Mouse (Mus musculus) left cerebral cortex, postnatal 36 days (tissue): ENCODE data around the gene Phlda3. TPM values are rescaled to one million over a fixed set of nuclear protein-coding genes. Genes with fewer than 3 reads are reported as not detected.

Experiments used
- DNase-seq, 2 experiments: peaks; one replicate each; pipeline ENCODE4 v3.0.0; 2021 to 2022; ENCODE audit warnings: low spot score in 2 of 2, mixed read lengths in 1 of 2
- intact Hi-C: fragments of 180-260 bp; cut with DNase I; formaldehyde crosslinking; loops from one replicate; pipeline ENCODE4 v1.15.1; 2025
- total RNA-seq, 2 experiments: library from RNA; stranded (reverse); gene quantifications; 2 replicates each; pipeline ENCODE4 v1.2.3; 2021

Phlda3 gene
- 10 to 100 TPM; 18.2 to 28.8 TPM for total RNA-seq

GRCm38 (mm10) chr1:135765645-135766591 lies at the start of gene Phlda3:
Gene Phlda3 (plus strand): TSS chr1:135766119.
- DNase-seq = peak; percentile 53 to 71
- intact Hi-C loops = no loop called here

GRCm38 (mm10) chr1:135719486-135719885 lies 46.4 kb upstream of the Phlda3 start:
- intact Hi-C loops = loop anchor here (1.0 to 5.0 kb wide), 4 partner anchors 34 to 223 kb away; no protein-coding TSS in a partner anchor
- peak in 1 of 2 experiments; percentile 59 for DNase-seq

DNA sequence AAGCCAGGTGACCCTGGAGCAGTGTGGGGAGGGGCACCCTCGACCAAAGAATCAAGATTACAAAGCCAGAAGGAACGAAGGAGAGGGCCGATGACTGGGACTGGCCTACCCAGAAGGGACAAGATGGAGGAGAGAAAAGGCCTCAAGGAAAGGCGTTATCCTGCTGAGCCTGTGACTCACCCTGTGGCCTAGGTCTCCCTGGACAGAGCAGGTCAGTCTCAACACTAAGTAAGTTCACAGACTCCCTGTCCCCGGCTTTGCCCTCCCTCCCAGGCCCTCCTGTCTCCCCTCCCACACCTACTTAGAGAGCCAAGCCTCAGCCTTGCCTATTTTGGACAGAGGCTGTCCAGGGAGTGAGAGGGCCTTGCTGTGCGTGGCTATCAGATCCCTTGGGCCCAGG lies 45.9 kb upstream of the Phlda3 start, which contains the start of gene Csrp1:
Gene Csrp1, plus strand, starts transcription at position 79 of the 400 bp plus-strand sequence.
- intact Hi-C loops = loop anchor here (1.0 to 5.0 kb wide), 4 partner anchors 33 to 222 kb away; no protein-coding TSS in a partner anchor
- DNase-seq = no peak

DNA sequence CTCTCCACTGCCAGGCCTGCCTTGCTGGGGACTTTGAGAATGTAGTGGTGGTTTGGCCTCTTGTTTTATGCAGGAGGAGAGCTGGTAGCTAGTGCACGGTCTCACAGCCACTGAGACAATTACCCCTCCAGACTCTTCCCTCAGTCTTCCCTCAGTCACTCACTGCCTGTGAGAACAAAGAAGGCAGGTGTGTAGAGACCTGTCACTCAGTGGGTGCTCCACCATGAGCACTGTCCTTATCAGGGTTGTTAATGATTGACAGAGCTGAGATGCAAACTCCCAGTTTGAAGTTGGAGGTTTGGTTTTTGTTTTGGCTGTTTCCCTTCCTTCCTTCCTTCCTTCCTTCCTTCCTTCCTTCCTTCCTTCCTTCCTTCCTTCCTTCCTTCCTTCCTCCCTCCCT lies 42.9 kb upstream of the Phlda3 start:
- DNase-seq = no peak
- intact Hi-C loops = no loop called here

GRCm38 (mm10) chr1:135724134-135724533 lies 41.8 kb upstream of the Phlda3 start:
- no peak for DNase-seq
- intact Hi-C loops = no loop called here

DNA sequence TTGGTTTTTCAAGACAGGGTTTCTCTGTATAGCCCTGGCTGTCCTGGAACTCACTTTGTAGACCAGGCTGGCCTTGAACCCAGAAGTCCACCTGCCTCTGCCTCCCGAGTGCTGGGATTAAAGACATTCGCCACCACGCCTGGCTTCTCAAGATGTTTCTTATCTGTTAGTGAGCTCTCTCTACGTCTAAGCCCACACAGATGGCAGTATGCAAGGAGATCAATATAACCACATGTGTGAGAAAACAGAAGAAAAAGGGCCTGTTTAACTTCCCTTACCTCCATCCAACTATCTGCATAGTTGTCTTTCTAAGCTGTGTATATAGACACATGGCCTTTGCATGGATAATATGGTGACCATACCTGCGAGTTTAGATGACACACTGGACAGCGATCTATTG lies 40.6 kb upstream of the Phlda3 start:
- intact Hi-C loops = no loop called here
- no peak for DNase-seq

GRCm38 (mm10) chr1:135725936-135726335 lies 40.0 kb upstream of the Phlda3 start:
- intact Hi-C loops = no loop called here

GRCm38 (mm10) chr1:135728631-135729366 lies 37.1 kb upstream of the Phlda3 start:
- intact Hi-C loops = no loop called here
- peak; percentile 81 to 84 for DNase-seq

More at GRCm38 (mm10) chr1:135725936-135726335, 40.0 kb upstream of the Phlda3 start:
- no peak for DNase-seq

GRCm38 (mm10) chr1:135729367-135729713 lies 36.6 kb upstream of the Phlda3 start:
- intact Hi-C loops = no loop called here
- DNase-seq = no peak

GRCm38 (mm10) chr1:135729821-135730220 lies 36.1 kb upstream of the Phlda3 start:
- no peak for DNase-seq
- intact Hi-C loops = no loop called here

GRCm38 (mm10) chr1:135730296-135730695 lies 35.6 kb upstream of the Phlda3 start:
- intact Hi-C loops = no loop called here
- no peak for DNase-seq

GRCm38 (mm10) chr1:135731393-135731792 lies 34.5 kb upstream of the Phlda3 start:
- DNase-seq = no peak

GRCm38 (mm10) chr1:135731897-135732684 lies 33.8 kb upstream of the Phlda3 start:
- no peak for DNase-seq
- intact Hi-C loops = no loop called here

More at GRCm38 (mm10) chr1:135731393-135731792, 34.5 kb upstream of the Phlda3 start:
- intact Hi-C loops = no loop called here

DNA sequence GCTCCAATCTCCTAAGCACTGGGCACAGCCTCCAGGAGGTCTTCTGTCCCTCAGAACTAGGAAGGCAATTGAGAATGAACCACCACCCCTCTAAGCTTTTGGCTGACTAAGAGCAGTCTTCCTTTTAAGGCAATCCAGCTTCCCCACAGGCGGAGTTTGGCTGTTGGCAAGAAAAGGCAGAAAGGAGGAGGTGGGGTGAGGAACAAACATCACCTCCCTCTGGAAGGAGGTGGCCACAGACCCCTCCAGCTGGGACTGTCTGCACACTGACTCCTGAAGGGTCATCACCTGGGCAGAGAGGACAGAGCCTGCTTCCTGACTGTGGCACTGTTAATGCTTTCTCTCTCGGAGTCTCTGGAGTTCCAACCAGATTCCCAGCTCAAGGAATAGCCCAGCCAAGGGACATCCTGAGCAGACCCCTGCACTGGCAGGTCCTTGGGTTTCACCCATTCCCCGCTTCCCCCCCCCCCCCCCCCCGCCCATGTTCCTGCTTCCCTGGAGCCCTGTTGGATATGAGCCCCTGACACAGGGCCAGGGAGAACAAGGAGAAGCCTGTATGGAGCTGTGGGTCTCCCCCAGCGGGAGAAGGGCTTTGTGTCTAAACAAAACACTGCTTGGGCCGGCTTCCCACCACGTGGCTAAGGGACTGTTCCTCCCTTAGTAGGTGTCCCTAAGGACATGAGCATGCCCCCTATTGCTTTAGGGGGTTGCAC lies 31.5 kb upstream of the Phlda3 start:
- DNase-seq = peak; percentile 54 to 55

DNA sequence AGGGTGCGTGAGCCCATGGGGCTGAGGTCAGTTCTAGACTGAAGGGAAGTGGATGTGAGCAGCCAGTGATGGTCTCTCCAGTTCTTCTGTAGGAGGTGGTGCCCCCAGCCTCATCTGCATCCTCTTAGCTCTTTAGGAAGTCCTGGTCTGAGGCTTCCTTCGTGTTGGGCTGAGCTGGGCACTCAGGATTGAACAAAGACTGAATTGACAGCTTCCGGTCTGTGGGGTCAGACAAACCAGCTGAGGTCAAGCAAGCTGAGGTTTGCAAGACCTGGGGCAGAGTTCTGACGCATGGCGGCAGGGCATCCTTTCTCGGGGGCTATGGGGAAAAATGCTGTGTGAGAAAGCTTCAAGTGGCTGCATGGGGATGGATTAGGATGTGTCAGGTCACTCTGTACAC lies 30.5 kb upstream of the Phlda3 start:
- intact Hi-C loops = no loop called here
- DNase-seq = no peak

More for the DNA sequence above, 31.5 kb upstream of the Phlda3 start:
- intact Hi-C loops = no loop called here

DNA sequence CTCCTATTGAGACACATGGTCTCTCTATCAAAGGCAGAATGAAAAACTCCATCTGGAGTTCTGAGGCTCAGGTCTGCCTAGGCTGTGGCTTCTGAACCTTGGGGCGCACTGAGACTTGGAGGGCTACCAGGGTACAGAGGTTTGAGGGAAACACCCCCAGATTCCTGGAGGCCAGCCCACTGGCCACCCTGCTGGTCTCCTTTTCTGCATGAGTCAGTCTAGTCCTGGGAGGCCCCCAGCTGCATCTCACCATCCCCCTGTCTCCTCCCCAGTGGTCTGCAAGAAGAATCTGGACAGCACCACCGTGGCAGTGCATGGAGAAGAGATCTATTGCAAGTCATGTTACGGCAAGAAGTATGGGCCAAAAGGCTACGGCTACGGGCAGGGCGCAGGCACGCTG lies 20.9 kb upstream of the Phlda3 start:
- intact Hi-C loops = no loop called here
- DNase-seq = no peak

DNA sequence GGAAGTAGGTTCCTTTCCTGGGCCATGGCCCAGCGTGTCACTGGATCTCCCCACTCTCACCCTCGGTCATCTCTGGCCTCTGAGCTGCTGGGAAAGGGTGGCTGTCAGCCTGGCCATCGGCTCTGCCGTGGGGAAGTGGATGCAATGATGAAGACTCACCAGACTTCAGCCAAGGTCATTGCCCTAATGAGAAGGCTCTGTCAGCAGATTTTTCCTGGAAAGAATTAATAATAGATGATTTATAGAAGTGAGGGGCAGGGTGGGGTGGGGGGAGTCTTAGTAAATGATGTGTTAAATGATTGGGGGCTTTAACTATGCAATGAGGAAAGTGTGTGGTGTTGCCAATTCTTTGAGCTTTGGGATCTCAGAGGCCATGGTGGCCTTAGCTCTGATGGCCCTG lies 19.7 kb upstream of the Phlda3 start:
- intact Hi-C loops = no loop called here
- no peak for DNase-seq

GRCm38 (mm10) chr1:135752737-135753348 lies 13.1 kb upstream of the Phlda3 start:
- intact Hi-C loops = loop anchor here (1.0 to 5.0 kb wide), 4 partner anchors 28 to 74 kb away; no protein-coding TSS in a partner anchor
- DNase-seq = peak; percentile 85 to 88
